Mouse (Mus musculus): ENCODE data around the gene Nphp3. TPM values are rescaled to one million over a fixed set of nuclear protein-coding genes. Genes with fewer than 3 reads are reported as not detected.

Nphp3 gene
- total and polyA plus RNA-seq, 3 experiments, result 2.3 to 3.7 TPM; not detected in 1

DNA sequence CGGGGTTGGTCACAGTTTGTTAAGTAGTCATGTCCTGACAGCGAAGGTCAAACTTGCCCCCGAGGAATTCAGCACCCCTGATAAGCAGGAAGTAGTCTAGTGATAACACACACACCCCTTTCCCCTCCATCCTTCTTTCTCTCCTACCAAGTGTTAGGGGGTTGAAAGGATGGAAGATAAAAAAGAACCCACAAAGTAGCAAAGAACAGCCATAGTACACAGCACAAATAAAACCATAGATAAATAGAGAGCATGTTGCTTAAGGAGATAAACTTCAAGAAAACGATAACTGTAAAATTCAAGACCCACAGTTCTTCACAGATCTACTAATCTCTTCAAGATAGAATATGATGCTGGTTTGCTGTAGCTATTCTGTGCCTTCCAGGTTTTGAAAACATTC lies 67.9 kb downstream of the Nphp3 start:
- peak; percentile 37 for DNase-seq (ENCODE audit: low read depth, low spot score)
- Histone ChIP-seq H3K36me3 (ENCODE audit: control insufficient read depth in 1 of 2, insufficient read depth in 2 of 2, low read length in 2 of 2) (peaks cover 0 to 16% of the 10 kb centered on the region in 2 experiments; a peak in 3 of 4 replicates), H3K27me3 (ENCODE audit: control insufficient read depth in 1 of 2, insufficient read depth in 2 of 2, low read length in 2 of 2) (no peaks in the 10 kb centered on the region), H3K4me3 (ENCODE audit: control insufficient read depth in 1 of 2, insufficient read depth in 1 of 2, low read depth in 2 of 2, low read length in 2 of 2) (no peak overlapping the region), H3K9ac (ENCODE audit: control insufficient read depth, low read depth, low read length, poor library complexity, severe bottlenecking) (no peak overlapping the region), H3K4me1 (ENCODE audit: control insufficient read depth in 1 of 2, insufficient read depth in 2 of 2, low read length in 2 of 2) (peaks cover 6 to 13% of the 10 kb centered on the region in 2 experiments), H3K27ac (ENCODE audit: control insufficient read depth, low read depth, low read length) (no peak overlapping the region; the same call in 1 of the 2 replicates), H3K9me3 (replicated peaks; ENCODE audit: insufficient read depth, low read length) (no peaks in the 10 kb centered on the region), H3K79me2 (ENCODE audit: control insufficient read depth, insufficient read depth, low read length, poor library complexity) (no peaks in the 10 kb centered on the region)
- TF ChIP-seq RCOR1 (IDR thresholded peaks at IDR 0.05; ENCODE audit: low read depth, low read length) (peak; percentile 80), KAT2A (conservative IDR thresholded peaks at IDR 0.05; ENCODE audit: low read depth, low read length) (no peak), GATA1 (IDR thresholded peaks at IDR 0.05; ENCODE audit: low read depth, low read length) (peak; percentile 75), TCF12 (IDR thresholded peaks at IDR 0.05; ENCODE audit: low read depth, low read length) (peak; percentile 79), SIN3A (IDR thresholded peaks at IDR 0.05; ENCODE audit: low read length) (peak; percentile 67; the same call in 1 of the 2 replicates), EP300 (IDR thresholded peaks at IDR 0.05; ENCODE audit: low read depth in 1 of 2, low read length in 2 of 2) (peak; percentile 74), ZMIZ1 (IDR thresholded peaks at IDR 0.05; ENCODE audit: low read depth, low read length) (no peak), ETS1 (IDR thresholded peaks at IDR 0.05; ENCODE audit: low read depth, low read length) (peak; percentile 54; the same call in 1 of the 2 replicates)

DNA sequence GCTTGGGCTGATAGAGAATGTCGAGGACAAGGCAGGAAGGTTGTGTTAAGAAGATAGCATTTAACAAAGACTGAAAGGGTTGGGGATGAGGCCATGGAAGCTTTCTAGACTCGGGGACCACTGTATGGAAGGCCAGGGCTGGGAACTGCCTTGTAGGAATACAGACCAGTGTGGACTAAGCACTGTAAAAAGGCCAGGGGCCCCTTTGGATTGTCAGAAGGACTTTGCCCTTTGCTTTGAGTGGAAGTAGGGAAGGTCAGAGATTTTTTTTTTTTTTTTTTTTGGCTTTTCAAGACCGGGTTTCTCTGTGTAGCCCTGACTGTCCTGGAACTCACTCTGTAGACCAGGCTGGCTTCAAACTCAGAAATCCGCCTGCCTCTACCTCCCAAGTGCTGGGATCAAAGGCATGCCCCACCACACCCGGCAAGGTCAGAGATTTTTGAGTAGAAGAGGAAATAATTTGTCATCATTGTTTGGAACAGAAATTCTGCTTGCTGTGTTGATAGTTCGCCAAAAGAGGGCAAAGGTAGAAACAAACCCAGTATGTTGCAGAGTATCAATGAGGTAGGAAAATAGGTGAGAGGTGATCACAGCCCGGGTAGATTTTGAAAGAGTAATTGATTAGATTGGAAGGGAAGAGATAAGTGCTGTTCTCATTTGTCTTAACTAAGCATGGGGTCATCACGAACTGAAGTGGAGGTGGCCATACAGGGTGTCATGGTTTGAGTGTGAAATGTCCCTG lies 68.7 kb downstream of the Nphp3 start:
- Histone ChIP-seq H3K9ac (ENCODE audit: control insufficient read depth, low read depth, low read length, poor library complexity, severe bottlenecking) (no peak overlapping the region), H3K4me3 (ENCODE audit: control insufficient read depth in 1 of 2, insufficient read depth in 1 of 2, low read depth in 2 of 2, low read length in 2 of 2) (no peak overlapping the region), H3K4me1 (ENCODE audit: control insufficient read depth in 1 of 2, insufficient read depth in 2 of 2, low read length in 2 of 2) (peaks cover 6 to 13% of the 10 kb centered on the region in 2 experiments), H3K36me3 (ENCODE audit: control insufficient read depth in 1 of 2, insufficient read depth in 2 of 2, low read length in 2 of 2) (peaks cover 0 to 16% of the 10 kb centered on the region in 2 experiments; a peak in 3 of 4 replicates), H3K9me3 (replicated peaks; ENCODE audit: insufficient read depth, low read length) (no peaks in the 10 kb centered on the region), H3K27me3 (ENCODE audit: control insufficient read depth in 1 of 2, insufficient read depth in 2 of 2, low read length in 2 of 2) (no peaks in the 10 kb centered on the region), H3K79me2 (ENCODE audit: control insufficient read depth, insufficient read depth, low read length, poor library complexity) (no peaks in the 10 kb centered on the region), H3K27ac (ENCODE audit: control insufficient read depth, low read depth, low read length) (peak overlapping the region; percentile 66)
- no peak for TF ChIP-seq RCOR1 (IDR thresholded peaks at IDR 0.05; ENCODE audit: low read depth, low read length)
- TF ChIP-seq TBP (IDR thresholded peaks at IDR 0.05; ENCODE audit: low read depth, low read length), result no peak
- peak; percentile 26 for DNase-seq (ENCODE audit: low read depth, low spot score)

DNA sequence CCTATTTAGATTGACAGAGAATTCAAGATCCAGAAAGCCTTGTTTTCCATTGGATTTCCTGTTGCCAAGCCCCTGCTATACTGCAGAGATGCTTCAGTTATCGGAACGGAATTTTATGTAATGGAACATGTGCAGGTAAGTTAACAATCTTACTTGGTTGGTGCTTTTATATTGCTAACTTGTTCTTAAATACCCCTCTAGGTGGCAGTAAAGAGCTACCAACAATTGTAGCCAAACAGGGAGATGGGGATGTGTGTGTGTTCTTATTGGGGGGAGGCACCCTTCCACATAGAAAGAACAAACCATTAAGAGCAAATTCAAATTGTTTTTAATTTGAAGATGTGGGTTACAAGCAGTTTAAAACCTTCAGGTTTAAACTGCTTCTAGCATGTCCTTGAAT lies 73.5 kb downstream of the Nphp3 start:
- Histone ChIP-seq H3K27me3 (ENCODE audit: control insufficient read depth in 1 of 2, insufficient read depth in 2 of 2, low read length in 2 of 2) (no peaks in the 10 kb centered on the region), H3K9me3 (replicated peaks; ENCODE audit: insufficient read depth, low read length) (no peaks in the 10 kb centered on the region), H3K36me3 (ENCODE audit: control insufficient read depth in 1 of 2, insufficient read depth in 2 of 2, low read length in 2 of 2) (peaks cover 0 to 10% of the 10 kb centered on the region in 2 experiments; a peak in 3 of 4 replicates), H3K4me3 (ENCODE audit: control insufficient read depth in 1 of 2, insufficient read depth in 1 of 2, low read depth in 2 of 2, low read length in 2 of 2) (no peak overlapping the region), H3K9ac (ENCODE audit: control insufficient read depth, low read depth, low read length, poor library complexity, severe bottlenecking) (no peak overlapping the region), H3K4me1 (ENCODE audit: control insufficient read depth in 1 of 2, insufficient read depth in 2 of 2, low read length in 2 of 2) (peaks cover 3 to 9% of the 10 kb centered on the region in 2 experiments), H3K27ac (ENCODE audit: control insufficient read depth, low read depth, low read length) (no peak overlapping the region), H3K79me2 (ENCODE audit: control insufficient read depth, insufficient read depth, low read length, poor library complexity) (no peaks in the 10 kb centered on the region)
- DNase-seq (ENCODE audit: low read depth, low spot score), result peak; percentile 70
- TF ChIP-seq ELF1 (IDR thresholded peaks at IDR 0.05; ENCODE audit: low read depth, low read length) (no peak), SMC3 (IDR thresholded peaks at IDR 0.05; ENCODE audit: low read depth, low read length) (peak; percentile 54), MXI1 (IDR thresholded peaks at IDR 0.05; ENCODE audit: low read depth, low read length) (0 out of 2 replicates have a peak, but pooled peaks have one; percentile 20), EP300 (IDR thresholded peaks at IDR 0.05; ENCODE audit: low read depth in 1 of 2, low read length in 2 of 2) (no peak), KAT2A (conservative IDR thresholded peaks at IDR 0.05; ENCODE audit: low read depth, low read length) (no peak), MAZ (IDR thresholded peaks at IDR 0.05; ENCODE audit: low read depth, low read length) (no peak), MYC (IDR thresholded peaks at IDR 0.05; ENCODE audit: low read depth, low read length) (no peak), TBP (IDR thresholded peaks at IDR 0.05; ENCODE audit: low read depth, low read length) (no peak), MAX (IDR thresholded peaks at IDR 0.05; ENCODE audit: low read length) (no peak), BHLHE40 (IDR thresholded peaks at IDR 0.05; ENCODE audit: borderline replicate concordance, low read depth, low read length) (no peak), MAFK (IDR thresholded peaks at IDR 0.05; ENCODE audit: borderline replicate concordance, low read depth, low read length) (no peak), GATA1 (IDR thresholded peaks at IDR 0.05; ENCODE audit: low read depth, low read length) (no peak), POLR2AphosphoS2 (IDR thresholded peaks at IDR 0.05; ENCODE audit: low read length) (no peak), POLR2A (IDR thresholded peaks at IDR 0.05; ENCODE audit: control insufficient read depth in 1 of 2, insufficient read depth in 1 of 2, low read depth in 1 of 2, low read length in 2 of 2, poor library complexity in 1 of 2) (no peak), NELFE (IDR thresholded peaks at IDR 0.05; ENCODE audit: low read depth, low read length) (no peak), SIN3A (IDR thresholded peaks at IDR 0.05; ENCODE audit: low read length) (no peak), RCOR1 (IDR thresholded peaks at IDR 0.05; ENCODE audit: low read depth, low read length) (no peak), CHD1 (IDR thresholded peaks at IDR 0.05; ENCODE audit: low read depth, low read length) (no peak), ETS1 (IDR thresholded peaks at IDR 0.05; ENCODE audit: low read depth, low read length) (no peak), MEF2A (IDR thresholded peaks at IDR 0.05; ENCODE audit: extremely low read depth, insufficient replicate concordance, low read depth, low read length, poor library complexity, severe bottlenecking) (no peak), GABPA (IDR thresholded peaks at IDR 0.05; ENCODE audit: low read depth, low read length) (no peak)
